Mouse (Mus musculus): Measurements from ENCODE around the gene Ganc. TPM values are rescaled to one million over a fixed set of nuclear protein-coding genes. Genes with fewer than 3 reads are reported as not detected.
A peak's percentile ranks its signal among the peaks of the same experiment; 100 is the strongest.

Ganc gene
- polyA plus RNA-seq, 1 experiment: 16.7 TPM

- no peak for TF ChIP-seq POLR2A (IDR thresholded peaks at IDR 0.05; ENCODE audit: borderline replicate concordance, extremely low read depth, low read depth, low read length)
- TF ChIP-seq CTCF (IDR thresholded peaks at IDR 0.05; ENCODE audit: insufficient read depth, low read length): no peak
- 65% methylated on average over 10 of the region's 10 CpGs for WGBS
- Histone ChIP-seq H3K4me1 (ENCODE audit: control insufficient read depth, insufficient read depth, low read length) (no peaks in the 10 kb centered on the region), H3K4me3 (replicated peaks; ENCODE audit: extremely low read depth, low read depth, low read length) (no peak overlapping the region)
- no peak for DNase-seq
Measured at GRCm38 (mm10) chr2:120446373-120446772, 42.7 kb downstream of the Ganc start.

GRCm38 (mm10) chr2:120447306-120447705, 43.6 kb downstream of the Ganc start:
- TF ChIP-seq CTCF (IDR thresholded peaks at IDR 0.05; ENCODE audit: insufficient read depth, low read length) (0 out of 2 replicates have a peak, but pooled peaks have one; percentile 5), POLR2A (IDR thresholded peaks at IDR 0.05; ENCODE audit: borderline replicate concordance, extremely low read depth, low read depth, low read length) (no peak)
- no peaks in the 10 kb centered on the region for H3K4me1 ChIP-seq (ENCODE audit: control insufficient read depth, insufficient read depth, low read length)
- WGBS: 96% methylated on average over 1 of the region's 1 CpGs
- H3K4me3 ChIP-seq (replicated peaks; ENCODE audit: extremely low read depth, low read depth, low read length): no peak overlapping the region
- DNase-seq: no peak

- DNase-seq: no peak
- 67% methylated on average over 6 of the region's 6 CpGs for WGBS
- TF ChIP-seq CTCF (IDR thresholded peaks at IDR 0.05; ENCODE audit: insufficient read depth, low read length) (no peak), POLR2A (IDR thresholded peaks at IDR 0.05; ENCODE audit: borderline replicate concordance, extremely low read depth, low read depth, low read length) (no peak)
- Histone ChIP-seq H3K4me3 (replicated peaks; ENCODE audit: extremely low read depth, low read depth, low read length) (no peak overlapping the region), H3K4me1 (ENCODE audit: control insufficient read depth, insufficient read depth, low read length) (no peaks in the 10 kb centered on the region)
Measured at GRCm38 (mm10) chr2:120450724-120451123, 47.0 kb downstream of the Ganc start.

- no peak for DNase-seq
- H3K4me1 ChIP-seq (ENCODE audit: control insufficient read depth, insufficient read depth, low read length): no peaks in the 10 kb centered on the region
- 60% methylated on average over 4 of the region's 4 CpGs for WGBS
- TF ChIP-seq POLR2A (IDR thresholded peaks at IDR 0.05; ENCODE audit: borderline replicate concordance, extremely low read depth, low read depth, low read length) (no peak), CTCF (IDR thresholded peaks at IDR 0.05; ENCODE audit: insufficient read depth, low read length) (no peak)
- no peak overlapping the region for H3K4me3 ChIP-seq (replicated peaks; ENCODE audit: extremely low read depth, low read depth, low read length)
Measured at GRCm38 (mm10) chr2:120452600-120452999, 48.9 kb downstream of the Ganc start.

GRCm38 (mm10) chr2:120454987-120455386, 51.3 kb downstream of the Ganc start:
- DNase-seq: no peak
- no peak overlapping the region for H3K4me3 ChIP-seq (replicated peaks; ENCODE audit: extremely low read depth, low read depth, low read length)
- no peak for TF ChIP-seq CTCF (IDR thresholded peaks at IDR 0.05; ENCODE audit: insufficient read depth, low read length)
- no peak for TF ChIP-seq POLR2A (IDR thresholded peaks at IDR 0.05; ENCODE audit: borderline replicate concordance, extremely low read depth, low read depth, low read length)
- no peaks in the 10 kb centered on the region for H3K4me1 ChIP-seq (ENCODE audit: control insufficient read depth, insufficient read depth, low read length)
- WGBS: 65% methylated on average over 2 of the region's 2 CpGs

- WGBS: 72% methylated on average over 4 of the region's 4 CpGs
- TF ChIP-seq CTCF (IDR thresholded peaks at IDR 0.05; ENCODE audit: insufficient read depth, low read length) (no peak), POLR2A (IDR thresholded peaks at IDR 0.05; ENCODE audit: borderline replicate concordance, extremely low read depth, low read depth, low read length) (no peak)
Measured at GRCm38 (mm10) chr2:120455719-120456118, 52.0 kb downstream of the Ganc start, which contains the start of gene Capn3. Gene Capn3 (plus strand): TSS chr2:120456019.

GRCm38 (mm10) chr2:120460216-120460615, 56.5 kb downstream of the Ganc start:
- TF ChIP-seq CTCF (IDR thresholded peaks at IDR 0.05; ENCODE audit: insufficient read depth, low read length): no peak
- TF ChIP-seq POLR2A (IDR thresholded peaks at IDR 0.05; ENCODE audit: borderline replicate concordance, extremely low read depth, low read depth, low read length): no peak
- H3K4me3 ChIP-seq (replicated peaks; ENCODE audit: extremely low read depth, low read depth, low read length): no peak overlapping the region
- 78% methylated on average over 4 of the region's 4 CpGs for WGBS
- no peaks in the 10 kb centered on the region for H3K4me1 ChIP-seq (ENCODE audit: control insufficient read depth, insufficient read depth, low read length)
- DNase-seq: no peak

More at GRCm38 (mm10) chr2:120455719-120456118, 52.0 kb downstream of the Ganc start, which contains the start of gene Capn3:
- DNase-seq: no peak
- no peaks in the 10 kb centered on the region for H3K4me1 ChIP-seq (ENCODE audit: control insufficient read depth, insufficient read depth, low read length)
- no peak within 1 kb of the TSS for H3K4me3 ChIP-seq (replicated peaks; ENCODE audit: extremely low read depth, low read depth, low read length)

GRCm38 (mm10) chr2:120463328-120463727, 59.6 kb downstream of the Ganc start:
- TF ChIP-seq CTCF (IDR thresholded peaks at IDR 0.05; ENCODE audit: insufficient read depth, low read length): no peak
- TF ChIP-seq POLR2A (IDR thresholded peaks at IDR 0.05; ENCODE audit: borderline replicate concordance, extremely low read depth, low read depth, low read length): no peak
- 65% methylated on average over 7 of the region's 7 CpGs for WGBS
- Histone ChIP-seq H3K4me1 (ENCODE audit: control insufficient read depth, insufficient read depth, low read length) (no peaks in the 10 kb centered on the region), H3K4me3 (replicated peaks; ENCODE audit: extremely low read depth, low read depth, low read length) (no peak overlapping the region)
- DNase-seq: no peak

- DNase-seq: no peak
- 59% methylated on average over 8 of the region's 8 CpGs for WGBS
- no peak for TF ChIP-seq POLR2A (IDR thresholded peaks at IDR 0.05; ENCODE audit: borderline replicate concordance, extremely low read depth, low read depth, low read length)
- no peak for TF ChIP-seq CTCF (IDR thresholded peaks at IDR 0.05; ENCODE audit: insufficient read depth, low read length)
- no peak overlapping the region for H3K4me3 ChIP-seq (replicated peaks; ENCODE audit: extremely low read depth, low read depth, low read length)
- no peaks in the 10 kb centered on the region for H3K4me1 ChIP-seq (ENCODE audit: control insufficient read depth, insufficient read depth, low read length)
Measured at GRCm38 (mm10) chr2:120464091-120464490, 60.4 kb downstream of the Ganc start.

GRCm38 (mm10) chr2:120464732-120465396, 61.2 kb downstream of the Ganc start:
- DNase-seq: peak; percentile 20
- no peak for TF ChIP-seq CTCF (IDR thresholded peaks at IDR 0.05; ENCODE audit: insufficient read depth, low read length)
- TF ChIP-seq POLR2A (IDR thresholded peaks at IDR 0.05; ENCODE audit: borderline replicate concordance, extremely low read depth, low read depth, low read length): no peak
- 61% methylated on average over 2 of the region's 2 CpGs for WGBS
- no peak overlapping the region for H3K4me3 ChIP-seq (replicated peaks; ENCODE audit: extremely low read depth, low read depth, low read length)
- H3K4me1 ChIP-seq (ENCODE audit: control insufficient read depth, insufficient read depth, low read length): no peaks in the 10 kb centered on the region
